Mouse (Mus musculus): ENCODE results near the gene Lrrc43. TPM values are rescaled to one million over a fixed set of nuclear protein-coding genes. Genes with fewer than 3 reads are reported as not detected.

Lrrc43 gene
- polyA plus RNA-seq (2015; fragmentation: Nextera tagmentation; extraction: Ambion mirVana): 0.06 TPM in 1 of 2 replicates, not detected in the other

DNA sequence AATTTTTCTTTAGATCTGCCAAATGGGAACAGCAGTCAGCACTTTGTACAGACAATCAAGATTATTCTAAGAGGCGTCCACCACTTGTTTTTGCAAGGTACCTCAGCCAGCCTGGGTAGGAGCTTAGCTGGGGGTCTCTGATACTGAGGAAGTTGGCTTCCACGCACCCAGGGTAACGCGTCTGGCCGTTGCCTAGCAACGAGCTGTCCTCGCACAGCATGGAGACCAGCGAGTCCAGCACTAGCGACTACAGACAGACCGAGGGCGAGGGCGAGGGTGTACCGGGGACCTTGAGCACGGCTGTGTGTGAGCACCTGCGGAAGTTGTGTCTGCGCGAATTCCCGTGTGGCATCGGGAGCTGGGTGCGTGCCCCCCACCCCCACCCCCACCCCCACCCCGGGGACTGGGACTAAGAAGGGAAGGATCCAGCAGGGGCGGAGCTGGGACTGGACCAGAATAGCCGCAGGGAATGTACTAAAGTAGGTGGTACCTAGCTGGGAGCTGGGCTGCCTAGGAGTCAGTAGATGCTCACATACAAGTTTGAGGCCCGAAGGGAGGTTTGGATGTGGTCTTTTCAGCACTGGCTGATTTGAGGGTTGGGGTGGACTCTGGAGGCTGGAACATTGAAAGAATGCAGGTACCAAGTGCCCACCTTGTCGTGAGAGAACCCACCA is at the start of gene Lrrc43, which contains the start of gene Il31:
Gene Lrrc43 (plus strand): TSS at position 194 of the 674 bp plus-strand sequence.
Gene Il31 (minus strand): TSS at position 378 of the 674 bp plus-strand sequence.
- 7% methylated on average over 25 of the region's 25 CpGs for WGBS
- no peaks in the 10 kb centered on the region for H3K36me3 ChIP-seq
- peak within 1 kb of the TSS; percentile 13; the same call in 1 of the 2 replicates for H3K4me3 ChIP-seq (replicated peaks)
- no peak within 1 kb of the TSS for H3K27ac ChIP-seq
- ATAC-seq (ENCODE audit: insufficient read depth, low FRiP score, low read depth): no peak
- H3K4me2 ChIP-seq: peak within 1 kb of the TSS; percentile 40
- no peaks in the 10 kb centered on the region for H3K9me3 ChIP-seq
- H3K9ac ChIP-seq: no peak within 1 kb of the TSS
- H3K4me1 ChIP-seq: peaks cover 5% of the 10 kb centered on the region; the same call in 1 of the 2 replicates
- H3K27me3 ChIP-seq (replicated peaks): no peaks in the 10 kb centered on the region

DNA sequence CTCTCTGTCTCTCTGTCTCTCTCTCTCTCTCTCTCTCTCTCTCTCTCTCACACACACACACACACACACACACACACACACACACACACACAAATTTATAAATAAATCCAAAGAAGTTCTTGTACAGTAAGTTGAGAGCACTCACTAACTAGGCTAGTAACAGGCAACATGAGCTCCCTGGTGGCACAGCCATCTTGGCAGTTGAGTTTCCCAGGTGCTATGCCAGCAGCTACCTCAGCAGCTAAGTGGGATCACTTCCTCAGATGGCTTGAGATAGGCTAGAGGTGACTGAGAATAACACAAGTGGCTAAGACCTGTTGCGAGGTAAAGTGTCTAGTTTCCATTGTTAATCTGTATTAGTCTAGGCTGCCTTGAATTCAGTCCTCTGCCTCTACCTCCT is 49.8 kb upstream of the Lrrc43 start:
- H3K27ac ChIP-seq: no peak overlapping the region
- H3K4me2 ChIP-seq: no peak overlapping the region
- no peaks in the 10 kb centered on the region for H3K27me3 ChIP-seq (replicated peaks)
- peaks cover 15% of the 10 kb centered on the region for H3K36me3 ChIP-seq
- 91% methylated on average over 1 of the region's 1 CpGs for WGBS
- no peak for ATAC-seq (ENCODE audit: insufficient read depth, low FRiP score, low read depth)
- H3K4me3 ChIP-seq (replicated peaks): no peak overlapping the region
- H3K4me1 ChIP-seq: peaks cover 8% of the 10 kb centered on the region
- H3K9ac ChIP-seq: no peak overlapping the region
- no peaks in the 10 kb centered on the region for H3K9me3 ChIP-seq

DNA sequence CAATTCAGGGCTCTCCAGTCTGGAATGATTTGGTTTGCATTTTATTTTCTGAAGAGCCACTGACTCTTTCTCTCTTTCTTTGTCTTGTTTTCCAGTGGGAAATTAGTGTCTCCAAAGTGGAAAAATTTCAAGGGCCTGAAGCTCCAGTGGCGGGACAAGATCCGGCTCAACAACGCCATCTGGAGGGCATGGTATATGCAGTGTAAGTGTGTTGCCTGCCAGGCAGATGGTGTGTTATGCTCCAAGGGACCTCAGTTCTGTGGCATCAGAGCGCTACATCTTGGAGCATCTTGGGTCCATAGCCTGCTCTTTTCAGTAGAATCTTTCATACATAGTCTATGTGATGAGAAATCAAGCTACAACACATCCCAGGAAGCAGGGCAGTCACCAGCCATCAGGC is 49.2 kb upstream of the Lrrc43 start:
- H3K4me3 ChIP-seq (replicated peaks): no peak overlapping the region
- no peak for ATAC-seq (ENCODE audit: insufficient read depth, low FRiP score, low read depth)
- no peak overlapping the region for H3K4me2 ChIP-seq
- 78% methylated on average over 4 of the region's 4 CpGs for WGBS
- H3K9me3 ChIP-seq: no peaks in the 10 kb centered on the region
- H3K9ac ChIP-seq: no peak overlapping the region
- peaks cover 8% of the 10 kb centered on the region for H3K4me1 ChIP-seq
- no peak overlapping the region for H3K27ac ChIP-seq
- no peaks in the 10 kb centered on the region for H3K27me3 ChIP-seq (replicated peaks)
- peaks cover 18% of the 10 kb centered on the region for H3K36me3 ChIP-seq

DNA sequence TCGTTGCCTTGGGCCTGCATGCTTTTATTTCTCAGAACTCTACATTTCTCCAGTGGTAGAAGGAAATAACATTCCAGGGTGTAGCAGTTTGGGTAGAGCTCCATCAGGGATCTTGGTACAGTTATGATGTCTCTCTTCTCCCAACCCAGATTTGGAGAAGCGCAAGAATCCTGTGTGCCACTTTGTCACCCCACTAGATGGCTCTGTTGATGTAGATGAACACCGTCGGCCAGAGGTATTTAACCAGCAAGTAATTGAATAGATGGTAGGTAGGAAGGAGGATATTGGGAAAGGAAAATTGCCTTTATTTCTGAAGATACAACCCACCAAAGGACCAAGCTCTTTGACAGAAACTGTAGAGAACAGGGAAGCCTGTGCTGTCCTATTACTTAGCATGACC is 48.4 kb upstream of the Lrrc43 start:
- H3K27ac ChIP-seq: no peak overlapping the region
- H3K27me3 ChIP-seq (replicated peaks): no peaks in the 10 kb centered on the region
- H3K4me2 ChIP-seq: no peak overlapping the region
- WGBS: 66% methylated on average over 4 of the region's 4 CpGs
- no peak overlapping the region for H3K9ac ChIP-seq
- peaks cover 7% of the 10 kb centered on the region for H3K4me1 ChIP-seq
- no peak for ATAC-seq (ENCODE audit: insufficient read depth, low FRiP score, low read depth)
- peaks cover 23% of the 10 kb centered on the region for H3K36me3 ChIP-seq
- no peak overlapping the region for H3K4me3 ChIP-seq (replicated peaks)
- no peaks in the 10 kb centered on the region for H3K9me3 ChIP-seq

DNA sequence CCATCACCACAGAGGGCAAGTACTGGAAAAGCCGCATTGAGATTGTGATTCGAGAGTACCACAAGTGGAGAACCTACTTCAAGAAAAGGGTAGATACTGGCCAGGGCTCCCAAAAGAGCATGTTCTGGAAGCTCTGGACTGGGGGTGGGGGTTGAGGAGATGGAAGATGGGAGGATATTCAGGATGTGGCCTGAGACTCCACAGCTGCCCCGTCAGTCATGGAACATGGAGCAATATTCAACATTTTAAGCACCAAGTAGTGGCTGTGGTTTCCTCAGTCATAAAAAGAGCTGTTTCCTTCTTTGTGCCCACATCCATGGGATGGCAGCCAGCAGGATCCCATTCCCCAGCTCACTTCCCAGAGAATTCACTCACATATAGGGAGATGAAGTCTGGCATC is 46.8 kb upstream of the Lrrc43 start:
- Histone ChIP-seq H3K4me2 (no peak overlapping the region), H3K9me3 (no peaks in the 10 kb centered on the region), H3K9ac (no peak overlapping the region), H3K4me1 (no peaks in the 10 kb centered on the region), H3K27ac (no peak overlapping the region), H3K27me3 (replicated peaks) (no peaks in the 10 kb centered on the region), H3K4me3 (replicated peaks) (no peak overlapping the region), H3K36me3 (peaks cover 37% of the 10 kb centered on the region)
- 89% methylated on average over 3 of the region's 3 CpGs for WGBS
- no peak for ATAC-seq (ENCODE audit: insufficient read depth, low FRiP score, low read depth)

DNA sequence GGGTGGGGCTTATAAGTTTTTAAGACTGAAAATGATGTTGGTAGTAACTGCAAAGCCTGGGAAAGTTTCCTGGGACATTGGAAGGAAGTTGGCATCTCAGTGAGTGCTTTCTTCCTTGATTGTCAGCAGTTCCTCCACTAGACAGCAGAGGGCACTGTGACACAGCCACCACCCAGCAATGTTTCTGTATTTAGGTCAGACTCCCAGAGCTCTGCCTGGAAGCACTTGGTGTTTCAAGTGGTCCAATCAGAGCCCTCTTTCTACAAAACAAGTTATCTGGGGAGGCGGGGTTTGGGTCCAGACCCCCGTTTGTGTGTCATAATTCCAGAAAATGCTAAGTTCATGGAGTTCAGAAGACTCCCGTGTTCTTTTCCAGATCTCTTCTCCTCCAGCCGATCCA is 45.0 kb upstream of the Lrrc43 start:
- Histone ChIP-seq H3K9ac (no peak overlapping the region), H3K36me3 (peaks cover 46% of the 10 kb centered on the region), H3K9me3 (no peaks in the 10 kb centered on the region), H3K27me3 (replicated peaks) (no peaks in the 10 kb centered on the region), H3K4me1 (no peaks in the 10 kb centered on the region), H3K4me2 (no peak overlapping the region), H3K4me3 (replicated peaks) (no peak overlapping the region), H3K27ac (no peak overlapping the region)
- ATAC-seq (ENCODE audit: insufficient read depth, low FRiP score, low read depth): no peak
- 43% methylated on average over 4 of the region's 4 CpGs for WGBS

DNA sequence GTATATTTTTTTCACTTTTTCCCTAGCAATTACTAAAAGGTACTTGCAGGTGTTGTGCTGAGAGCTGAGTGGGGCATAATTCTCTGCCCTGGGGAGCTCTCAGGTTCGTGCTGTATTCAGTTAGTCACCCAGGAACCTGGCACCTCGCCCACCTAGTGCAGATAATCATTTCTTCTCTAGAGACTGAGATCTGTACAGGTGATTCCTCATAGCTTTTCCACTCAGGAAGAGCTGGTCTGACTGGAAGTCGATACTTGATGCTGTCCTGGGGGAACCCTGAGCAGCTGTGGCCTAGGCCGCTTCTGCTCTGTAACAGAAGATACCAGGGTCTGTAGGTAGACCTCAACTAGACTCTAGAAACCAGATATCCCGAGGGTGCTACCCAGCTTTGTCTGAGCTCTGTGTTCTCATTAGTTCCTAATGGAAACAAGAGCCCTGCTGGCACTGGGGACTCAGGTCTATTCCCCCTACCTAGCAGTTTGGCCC is 44.2 kb upstream of the Lrrc43 start:
- Histone ChIP-seq H3K4me1 (no peaks in the 10 kb centered on the region), H3K4me3 (replicated peaks) (no peak overlapping the region), H3K9ac (no peak overlapping the region), H3K27ac (no peak overlapping the region), H3K4me2 (no peak overlapping the region), H3K27me3 (replicated peaks) (no peaks in the 10 kb centered on the region), H3K36me3 (peaks cover 52% of the 10 kb centered on the region), H3K9me3 (no peaks in the 10 kb centered on the region)
- WGBS: 91% methylated on average over 5 of the region's 5 CpGs
- ATAC-seq (ENCODE audit: insufficient read depth, low FRiP score, low read depth): no peak

DNA sequence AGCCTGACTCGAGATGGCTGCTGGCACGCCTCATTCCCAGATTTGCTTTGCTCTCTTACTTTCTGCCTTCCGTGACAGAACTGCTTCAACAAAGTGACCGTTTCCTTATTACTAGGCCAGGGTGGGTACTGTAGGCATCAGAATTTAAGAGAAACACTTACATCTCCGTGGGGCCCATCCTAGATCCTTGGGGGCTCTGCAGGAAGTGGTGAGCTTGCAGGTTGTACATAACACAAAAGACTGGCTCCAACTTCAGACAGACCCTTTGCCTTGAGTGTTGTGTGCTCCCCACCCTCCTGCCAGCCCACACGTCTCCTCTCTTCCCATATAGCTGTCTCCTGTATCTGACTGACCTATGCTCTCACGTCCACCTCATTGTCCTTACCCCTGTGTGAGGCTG is 37.2 kb upstream of the Lrrc43 start:
- Histone ChIP-seq H3K4me2 (no peak overlapping the region), H3K36me3 (peaks cover 61% of the 10 kb centered on the region), H3K27me3 (replicated peaks) (no peaks in the 10 kb centered on the region), H3K9ac (no peak overlapping the region), H3K27ac (no peak overlapping the region), H3K4me1 (no peaks in the 10 kb centered on the region), H3K9me3 (no peaks in the 10 kb centered on the region), H3K4me3 (replicated peaks) (no peak overlapping the region)
- 86% methylated on average over 7 of the region's 7 CpGs for WGBS
- ATAC-seq (ENCODE audit: insufficient read depth, low FRiP score, low read depth): no peak

DNA sequence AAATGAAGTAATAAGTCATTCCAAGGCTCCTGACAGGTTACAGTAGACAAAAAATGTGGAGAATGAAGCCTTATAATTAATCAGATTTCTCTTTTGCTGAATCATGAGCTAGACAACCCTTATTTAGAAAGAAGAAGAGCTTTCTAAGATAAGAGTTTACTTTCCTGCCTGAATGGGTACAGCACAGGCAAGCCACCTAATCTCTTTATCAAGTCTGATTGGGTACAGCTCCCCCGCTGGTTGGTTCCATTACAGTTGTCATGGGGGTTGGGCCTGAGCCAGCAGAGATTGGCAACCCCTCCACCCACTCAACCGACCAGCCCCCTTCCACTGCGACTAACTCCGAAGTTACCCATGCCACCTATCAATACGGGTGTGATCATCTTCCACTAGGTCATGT is 27.7 kb upstream of the Lrrc43 start:
- 52% methylated on average over 5 of the region's 5 CpGs for WGBS
- ATAC-seq (ENCODE audit: insufficient read depth, low FRiP score, low read depth): no peak

DNA sequence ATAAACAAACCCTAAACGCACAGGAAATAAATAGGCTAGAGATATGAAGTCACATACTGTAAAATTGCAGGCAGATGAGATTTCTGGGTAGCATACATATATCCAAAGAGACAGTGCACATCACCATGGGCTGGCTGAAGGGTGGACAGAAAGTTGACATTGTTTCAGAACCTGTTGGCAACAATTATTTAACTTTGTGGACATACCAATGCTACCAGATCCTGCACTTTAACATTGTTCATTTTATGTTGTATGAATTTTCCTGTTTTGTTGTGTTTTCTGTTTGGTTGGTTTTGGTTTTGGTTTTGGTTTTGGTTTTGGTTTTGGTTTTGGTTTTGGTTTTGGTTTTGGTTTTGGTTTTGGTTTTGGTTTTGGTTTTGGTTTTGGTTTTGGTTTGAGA is 24.5 kb upstream of the Lrrc43 start:
- H3K27me3 ChIP-seq (replicated peaks): no peaks in the 10 kb centered on the region
- no peaks in the 10 kb centered on the region for H3K9me3 ChIP-seq
- H3K4me3 ChIP-seq (replicated peaks): no peak overlapping the region
- WGBS: 92% methylated on average over 1 of the region's 1 CpGs
- H3K4me2 ChIP-seq: no peak overlapping the region
- H3K4me1 ChIP-seq: no peaks in the 10 kb centered on the region
- no peaks in the 10 kb centered on the region for H3K36me3 ChIP-seq
- H3K9ac ChIP-seq: no peak overlapping the region
- ATAC-seq (ENCODE audit: insufficient read depth, low FRiP score, low read depth): no peak
- H3K27ac ChIP-seq: no peak overlapping the region

More for the DNA sequence above, 27.7 kb upstream of the Lrrc43 start:
- Histone ChIP-seq H3K4me1 (no peaks in the 10 kb centered on the region), H3K4me3 (replicated peaks) (no peak overlapping the region), H3K27ac (no peak overlapping the region), H3K9me3 (no peaks in the 10 kb centered on the region), H3K9ac (no peak overlapping the region), H3K27me3 (replicated peaks) (no peaks in the 10 kb centered on the region), H3K36me3 (no peaks in the 10 kb centered on the region; the same call in 1 of the 2 replicates), H3K4me2 (no peak overlapping the region)

DNA sequence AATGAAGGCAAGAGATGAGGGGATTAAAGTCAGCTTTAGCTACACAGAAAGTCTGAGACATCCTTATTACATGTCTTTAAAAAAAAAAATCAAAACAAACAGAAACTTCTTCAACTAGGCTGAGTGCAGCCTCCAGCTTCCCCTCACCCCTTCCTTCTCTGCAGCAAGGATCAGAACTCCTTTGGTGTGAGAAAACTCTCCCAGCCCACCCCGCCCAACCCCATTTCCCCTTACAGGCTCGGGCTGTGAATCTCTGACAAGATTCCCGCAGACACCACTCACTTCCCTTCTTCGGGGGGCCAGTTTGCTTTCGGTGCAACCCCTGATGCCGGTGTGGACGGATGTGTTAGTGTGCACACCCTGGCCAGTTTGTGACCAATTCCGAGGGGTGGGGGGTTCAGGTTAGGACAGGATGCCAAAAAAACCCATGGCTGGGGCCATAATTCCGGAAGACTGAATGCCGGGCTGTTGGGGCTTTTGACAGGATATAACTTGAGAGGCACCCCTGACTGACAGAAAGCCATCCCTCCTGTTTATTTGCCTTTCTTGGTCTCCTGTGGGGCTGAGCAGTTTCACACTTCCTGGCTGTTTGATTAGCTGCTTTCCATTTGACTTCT is 18.2 kb upstream of the Lrrc43 start:
- H3K36me3 ChIP-seq: no peaks in the 10 kb centered on the region
- ATAC-seq (ENCODE audit: insufficient read depth, low FRiP score, low read depth): no peak
- H3K4me1 ChIP-seq: no peaks in the 10 kb centered on the region
- H3K9ac ChIP-seq: no peak overlapping the region
- H3K4me2 ChIP-seq: peak overlapping the region; percentile 48
- no peaks in the 10 kb centered on the region for H3K9me3 ChIP-seq
- 0 out of 2 replicates have a peak overlapping the region, but pooled peaks have one; percentile 14 for H3K4me3 ChIP-seq (replicated peaks)
- H3K27me3 ChIP-seq (replicated peaks): no peaks in the 10 kb centered on the region
- 10% methylated on average over 10 of the region's 10 CpGs for WGBS
- H3K27ac ChIP-seq: no peak overlapping the region

DNA sequence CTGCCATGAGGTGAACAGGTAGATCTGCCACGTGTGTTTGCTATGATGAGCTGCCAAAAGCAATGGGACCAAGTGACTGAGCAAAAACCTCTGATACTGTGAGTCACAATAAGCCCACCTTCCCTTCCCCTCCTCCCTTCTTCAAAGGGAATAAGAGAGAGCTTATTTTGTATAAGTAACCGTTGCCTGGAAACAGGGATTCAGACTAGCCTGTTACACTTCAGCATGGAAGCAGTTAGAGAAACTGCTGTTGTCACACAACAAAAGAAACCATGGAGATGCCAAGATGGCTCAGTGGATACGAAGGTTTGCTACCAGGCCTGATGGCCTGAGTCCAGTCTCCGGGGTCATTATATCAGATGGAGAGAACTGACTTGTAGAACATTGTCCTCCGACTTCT is 15.3 kb upstream of the Lrrc43 start:
- no peak for ATAC-seq (ENCODE audit: insufficient read depth, low FRiP score, low read depth)

More for the DNA sequence above, 15.3 kb upstream of the Lrrc43 start:
- Histone ChIP-seq H3K27me3 (replicated peaks) (no peaks in the 10 kb centered on the region), H3K9ac (no peak overlapping the region), H3K4me3 (replicated peaks) (no peak overlapping the region), H3K36me3 (no peaks in the 10 kb centered on the region), H3K9me3 (no peaks in the 10 kb centered on the region), H3K4me2 (no peak overlapping the region), H3K4me1 (no peaks in the 10 kb centered on the region), H3K27ac (no peak overlapping the region)
- WGBS: 84% methylated on average over 5 of the region's 5 CpGs
